Mouse (Mus musculus): Measurements from ENCODE around the gene Zfp617.
"Not testable (repeated sequence)": the region's sequence is repeated elsewhere in the genome, so short reads cannot be mapped to it uniquely, and the experiment has no call there.

GRCm38 (mm10) chr8:71903084-71903483 is 5.4 kb upstream of the Zfp617 start:
- TF ChIP-seq CTCF, POLR2A (IDR thresholded peaks at IDR 0.05; ENCODE audit: insufficient read depth, low read depth, low read length): not testable (repeated sequence)
